Mouse (Mus musculus) T-helper 2 cell (primary cell): ENCODE results near the gene Timm8a2.

Experiments used
- in situ Hi-C: fragments of 300-600 bp; cut with MboI, MseI; formaldehyde crosslinking; loops from one replicate; pipeline ENCODE4 v1.15.1; 2025; ENCODE audit warnings: high pct_unique_total_duplicates

Gene Timm8a2

GRCm38 (mm10) chr14:122011768-122012167 is 22.7 kb upstream of the Timm8a2 start:
- in situ Hi-C loops = loop anchor here (5.0 kb wide), 1 partner anchor 84 kb away; no protein-coding TSS in a partner anchor

- in situ Hi-C loops = loop anchor here (5.0 kb wide), 1 partner anchor 85 kb away; no protein-coding TSS in a partner anchor
Measured at GRCm38 (mm10) chr14:122012193-122012592, 22.3 kb upstream of the Timm8a2 start.

DNA sequence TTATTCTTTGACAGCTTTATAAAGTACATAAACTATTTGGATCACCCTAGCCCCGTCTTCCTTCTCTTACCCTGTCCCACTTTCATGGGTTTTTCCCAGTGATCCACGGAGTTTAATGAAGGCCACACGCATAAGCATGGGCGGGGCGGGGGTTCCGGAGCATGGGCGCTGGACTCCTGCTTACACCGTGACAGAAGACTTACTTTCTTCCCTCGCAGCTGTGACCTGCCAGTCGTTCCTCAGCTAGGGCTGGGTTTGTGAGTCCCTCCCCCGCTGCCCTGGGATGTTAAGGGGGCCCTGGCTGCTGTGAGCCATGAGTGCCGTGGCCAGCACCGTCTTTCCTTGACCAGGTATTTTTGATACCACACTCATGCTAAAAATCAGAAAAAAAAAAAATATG is 21.7 kb upstream of the Timm8a2 start:
- in situ Hi-C loops = loop anchor here (5.0 kb wide), 1 partner anchor 86 kb away; no protein-coding TSS in a partner anchor

- in situ Hi-C loops = loop anchor here (5.0 kb wide), 1 partner anchor 86 kb away; no protein-coding TSS in a partner anchor
Measured at GRCm38 (mm10) chr14:122013417-122013951, 21.0 kb upstream of the Timm8a2 start.

GRCm38 (mm10) chr14:122017958-122018357 is 16.5 kb upstream of the Timm8a2 start:
- in situ Hi-C loops = no loop called here

DNA sequence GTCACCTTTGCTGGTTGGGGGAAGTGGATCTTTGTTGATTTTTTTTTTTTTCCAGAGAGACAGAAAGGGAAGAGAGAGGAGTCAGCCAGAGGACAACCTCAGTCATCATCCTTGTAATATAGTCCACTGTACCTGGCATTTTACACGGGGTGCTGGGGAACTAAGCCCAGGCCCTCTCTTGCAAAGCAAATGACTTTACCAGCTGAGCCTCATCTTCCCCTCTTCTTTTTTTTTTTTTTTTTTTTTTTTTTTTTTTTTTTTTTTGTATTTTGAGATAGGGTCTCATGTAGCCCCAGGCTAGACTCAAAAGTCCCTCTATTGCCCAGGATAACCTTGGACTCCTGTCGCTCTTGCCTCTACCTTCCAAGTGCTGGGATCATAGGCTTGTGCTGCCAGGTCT is 15.1 kb upstream of the Timm8a2 start:
- in situ Hi-C loops = no loop called here

GRCm38 (mm10) chr14:122020567-122020966 is 13.9 kb upstream of the Timm8a2 start:
- in situ Hi-C loops = no loop called here

DNA sequence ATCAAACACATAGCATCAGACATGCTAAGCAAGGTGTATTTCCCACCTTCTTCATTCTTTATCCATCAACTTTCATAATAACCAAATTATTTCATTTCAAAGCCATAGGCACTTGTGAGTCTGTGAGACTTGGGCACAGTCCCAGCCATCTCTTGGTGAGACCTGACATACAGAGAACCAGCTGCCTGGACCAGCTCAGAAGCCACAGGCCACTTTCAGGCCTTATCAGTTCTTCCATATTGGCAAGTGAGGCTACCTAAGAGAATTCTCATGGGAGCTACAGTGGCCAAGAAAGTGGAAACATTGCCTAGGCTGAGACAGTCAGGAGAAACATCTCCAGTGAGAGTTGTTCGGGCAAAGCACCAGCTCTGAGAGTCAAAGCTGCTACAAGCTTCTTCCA is 11.4 kb upstream of the Timm8a2 start:
- in situ Hi-C loops = no loop called here

DNA sequence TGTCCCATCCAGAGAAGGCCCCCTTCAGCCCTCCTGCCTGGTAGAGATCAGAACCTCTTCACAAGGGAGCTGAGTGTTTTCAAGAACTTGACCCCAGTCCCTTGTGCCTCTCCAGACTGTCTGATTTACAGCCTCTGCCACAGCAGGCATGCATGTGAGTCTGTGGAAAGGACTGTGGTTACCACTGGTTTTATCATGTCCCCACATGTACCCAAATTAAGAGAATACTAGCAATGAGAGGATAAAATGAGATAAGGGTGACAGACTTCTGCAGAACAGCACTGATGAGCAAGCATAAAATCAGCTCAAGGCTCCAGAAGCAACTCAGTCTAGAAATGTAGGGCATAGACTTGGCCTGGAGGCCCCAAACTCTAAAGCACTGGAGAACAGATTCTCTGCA is 10.5 kb upstream of the Timm8a2 start:
- in situ Hi-C loops = no loop called here

DNA sequence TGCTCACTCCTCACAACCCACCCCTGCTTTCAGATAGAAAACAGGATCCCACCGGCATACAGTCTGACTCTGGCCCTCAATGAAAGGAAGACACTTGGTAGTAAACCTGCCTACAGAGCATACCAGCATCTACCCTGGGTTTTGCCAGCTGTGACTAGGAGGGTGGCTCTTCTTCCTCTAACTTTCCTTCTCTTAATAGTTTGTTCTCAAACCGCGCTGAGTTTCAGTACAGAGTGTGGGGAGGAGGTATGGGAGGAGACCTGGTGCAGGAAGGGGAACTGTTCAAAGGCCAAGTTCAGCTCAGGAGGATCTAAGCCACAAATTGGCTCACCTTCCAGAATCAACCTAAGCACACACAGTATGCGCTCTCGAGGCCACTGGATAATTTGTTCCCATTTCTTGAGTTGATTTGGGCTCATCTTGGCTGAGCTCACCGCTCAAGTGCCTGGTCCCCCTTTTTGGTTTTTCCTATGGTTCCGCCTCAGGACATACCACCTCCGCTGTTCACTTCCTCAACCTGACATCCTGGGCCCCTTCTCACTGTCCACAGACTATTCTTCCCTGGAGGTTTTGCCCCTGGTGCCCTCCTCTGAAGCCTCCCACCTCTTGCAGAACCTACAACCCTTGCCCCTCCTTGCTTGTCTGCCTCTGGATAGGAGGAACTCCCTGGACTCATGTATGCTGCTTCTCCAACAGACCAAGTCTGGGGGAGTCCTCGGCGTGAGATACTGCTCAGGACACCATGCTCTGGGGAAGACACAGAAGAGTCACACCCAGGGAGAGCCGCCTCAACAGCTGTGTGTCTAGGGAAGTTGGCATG is 5.3 kb upstream of the Timm8a2 start:
- in situ Hi-C loops = no loop called here

DNA sequence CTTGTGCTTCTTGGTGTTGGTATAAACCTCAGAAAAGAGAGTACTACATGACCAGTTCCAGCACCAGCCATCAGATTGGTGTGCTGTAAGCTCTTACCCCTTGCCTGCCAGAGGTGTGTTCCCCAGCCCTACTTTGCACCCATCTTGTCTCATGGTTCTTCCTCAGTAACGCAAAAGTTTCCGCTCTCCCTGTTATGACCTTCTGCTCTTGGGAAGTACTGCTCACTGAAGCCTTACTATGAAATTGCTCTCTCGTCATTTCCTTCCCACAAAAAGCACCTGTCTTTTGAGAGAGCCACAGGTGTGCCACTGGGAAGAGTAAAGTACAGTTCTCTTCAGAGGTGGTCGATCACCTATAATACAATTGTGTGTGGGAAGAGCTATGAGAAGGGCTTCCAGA is 4.6 kb upstream of the Timm8a2 start:
- in situ Hi-C loops = no loop called here

- in situ Hi-C loops = no loop called here
Measured at GRCm38 (mm10) chr14:122032045-122032444, 2.4 kb upstream of the Timm8a2 start.

- in situ Hi-C loops = no loop called here
Measured at GRCm38 (mm10) chr14:122035181-122035580, 707 bp downstream of the Timm8a2 start.

- in situ Hi-C loops = no loop called here
Measured at GRCm38 (mm10) chr14:122035860-122036259, 1.4 kb downstream of the Timm8a2 start.

DNA sequence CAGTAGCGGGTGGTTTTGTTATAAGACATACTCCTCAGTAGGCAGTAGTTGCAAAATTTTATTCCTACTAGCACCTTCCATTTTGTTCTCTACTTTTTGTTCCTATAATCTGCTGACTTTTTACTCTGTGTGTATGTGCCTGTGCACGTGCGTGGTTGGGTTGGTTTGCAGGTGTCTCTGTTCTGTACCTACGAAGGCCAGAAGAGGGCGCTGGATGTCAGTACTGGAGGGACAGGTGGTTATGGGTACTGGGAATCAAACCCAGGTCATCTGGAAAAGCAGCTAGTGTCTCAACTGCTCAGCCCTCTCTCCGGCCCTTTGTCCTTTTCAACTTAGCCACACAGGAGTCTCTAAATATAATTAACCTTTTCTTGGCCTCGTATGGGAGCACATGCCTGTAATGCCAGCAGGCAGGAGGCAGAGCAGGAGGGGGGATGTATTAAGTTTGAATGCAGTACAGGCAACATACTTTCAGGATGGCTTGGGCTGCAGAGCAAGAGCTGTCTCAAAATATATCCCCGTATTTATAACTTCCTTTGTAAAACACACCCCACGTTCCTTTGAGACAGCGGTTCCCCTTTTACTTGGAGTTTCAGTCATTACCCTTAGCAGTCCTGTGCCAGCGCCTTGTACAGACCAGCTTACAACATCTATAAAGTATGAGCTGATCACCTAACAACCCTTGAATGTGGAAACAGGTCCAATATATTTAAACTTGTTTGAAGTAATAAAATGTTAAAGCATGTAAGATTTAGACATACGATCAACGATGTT is 4.6 kb downstream of the Timm8a2 start:
- in situ Hi-C loops = no loop called here

DNA sequence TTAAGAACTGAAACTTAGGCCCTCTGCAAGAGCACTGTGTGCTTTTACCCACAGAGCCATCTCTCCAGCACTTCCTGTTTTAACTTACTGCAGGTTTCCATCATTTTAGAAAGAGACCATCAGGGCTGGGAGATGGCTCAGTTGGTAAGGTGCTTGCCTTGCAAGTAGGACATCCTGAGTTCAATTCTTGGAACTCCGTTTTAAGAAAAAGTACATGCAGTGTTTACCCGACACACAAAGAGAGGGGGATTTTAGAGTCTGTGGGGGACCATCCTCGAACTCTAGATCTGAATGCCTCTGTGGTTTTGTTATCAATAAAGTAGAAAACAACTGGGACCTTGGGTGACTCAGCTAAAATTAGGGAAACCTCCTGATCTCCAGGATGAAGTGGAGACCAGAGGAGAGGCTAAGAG is 6.9 kb downstream of the Timm8a2 start:
- in situ Hi-C loops = no loop called here

GRCm38 (mm10) chr14:122042142-122042694 is 7.7 kb downstream of the Timm8a2 start:
- in situ Hi-C loops = no loop called here

GRCm38 (mm10) chr14:122047784-122048183 is 13.3 kb downstream of the Timm8a2 start:
- in situ Hi-C loops = no loop called here

DNA sequence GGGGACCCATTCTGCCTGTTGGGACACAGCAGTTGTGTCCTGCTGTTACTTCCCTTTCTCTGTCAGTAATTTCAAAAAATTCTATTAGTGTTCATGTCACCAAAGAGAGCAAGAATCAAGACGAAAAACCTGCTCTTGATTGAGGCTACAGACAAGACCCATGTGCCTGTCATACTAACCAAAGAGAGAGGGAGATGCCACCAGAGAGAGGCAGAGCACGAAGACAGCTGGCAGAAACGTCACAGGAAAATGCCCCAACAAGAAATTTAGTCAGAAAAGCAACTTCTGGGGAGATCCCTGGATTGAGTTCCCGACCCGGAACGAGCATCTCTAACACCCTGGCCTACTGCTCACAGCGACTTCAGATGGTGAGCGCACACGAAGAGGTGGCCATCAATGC is 14.3 kb downstream of the Timm8a2 start:
- in situ Hi-C loops = no loop called here

- in situ Hi-C loops = loop anchor here (10.0 kb wide), 1 partner anchor 48 kb away; no protein-coding TSS in a partner anchor
Measured at GRCm38 (mm10) chr14:122052896-122053635, 18.6 kb downstream of the Timm8a2 start.

- in situ Hi-C loops = loop anchor here (10.0 kb wide), 1 partner anchor 52 kb away; no protein-coding TSS in a partner anchor
Measured at GRCm38 (mm10) chr14:122056871-122057270, 22.4 kb downstream of the Timm8a2 start.
